Mouse (Mus musculus) midbrain, postnatal 0 days (tissue): ENCODE data around the gene Snrpa1. TPM values are rescaled to one million over a fixed set of nuclear protein-coding genes. Genes with fewer than 3 reads are reported as not detected.

Experiments used
- ATAC-seq: fragments of 200-750 bp; cut with Nextera tagmentation; 2 replicates; pipeline ENCODE4 v1.8.0; 2017; ENCODE audit warnings: moderate number of reproducible peaks, mild to moderate bottlenecking, moderate TSS enrichment, moderate library complexity; ENCODE audit not compliant: low FRiP score
- DNase-seq: peaks from one replicate; pipeline ENCODE4 v3.0.0-alpha.2; 2015; ENCODE audit warnings: low spot score
- H3K27ac ChIP-seq: fragments of 300-500 bp; sonication (generic); 2 replicates; pipeline ENCODE4 v1.5.1; 2014; ENCODE audit warnings: low read depth, mild to moderate bottlenecking, low read length, mixed read lengths
- H3K27me3 ChIP-seq: fragments of 300-500 bp; sonication (generic); 2 replicates; pipeline ENCODE4 v1.6.1; 2014; ENCODE audit warnings: low read length, control low read depth, mixed read lengths; ENCODE audit not compliant: insufficient read depth
- H3K36me3 ChIP-seq: fragments of 300-500 bp; sonication (generic); 2 replicates; pipeline ENCODE4 v1.6.1; 2014; ENCODE audit warnings: low read length, control low read depth, mixed read lengths; ENCODE audit not compliant: insufficient read depth
- H3K4me1 ChIP-seq: fragments of 300-500 bp; sonication (generic); 2 replicates; pipeline ENCODE4 v1.6.1; 2014; ENCODE audit warnings: mild to moderate bottlenecking, control low read depth, antibody characterized with exemption, low read length, mixed read lengths; ENCODE audit not compliant: insufficient read depth
- H3K4me2 ChIP-seq: fragments of 300-500 bp; sonication (generic); 2 replicates; pipeline ENCODE4 v1.6.1; 2014; ENCODE audit warnings: low read depth, mild to moderate bottlenecking, low read length, mixed read lengths; ENCODE audit not compliant: poor library complexity, severe bottlenecking
- H3K4me3 ChIP-seq: fragments of 300-500 bp; sonication (generic); 2 replicates; pipeline ENCODE4 v1.5.1; 2014; ENCODE audit warnings: low read depth, mild to moderate bottlenecking, low read length, moderate library complexity
- H3K9ac ChIP-seq: fragments of 300-500 bp; sonication (generic); replicated peaks from 2 replicates; pipeline ENCODE4 v1.6.1; 2014; ENCODE audit warnings: mild to moderate bottlenecking, low read length, moderate library complexity, mixed read lengths; ENCODE audit not compliant: poor library complexity, severe bottlenecking
- H3K9me3 ChIP-seq: fragments of 300-500 bp; sonication (generic); 2 replicates; pipeline ENCODE4 v1.6.1; 2016; ENCODE audit warnings: low read length, control low read depth
- CTCF ChIP-seq: IDR thresholded peaks from 2 replicates; pipeline ENCODE4 v1.5.1; 2016; ENCODE audit warnings: antibody characterized with exemption, mild to moderate bottlenecking
- WGBS: fragments of 180-500 bp; shearing (Covaris S2); extraction: QIAGEN DNeasy Blood & Tissue Kit; methylation state at CpG from one replicate; pipeline ENCODE4 v1.1.7; 2014; 5-methylcytosine and 5-hydroxymethylcytosine counted together
- polyA plus RNA-seq: library from polyadenylated mRNA; unstranded; fragments of >200 nt; fragmentation: Nextera tagmentation; extraction: Ambion mirVana; gene quantifications from 2 replicates; pipeline ENCODE4 v1.2.1, GENCODE M21; 2015
- total RNA-seq: library from RNA; depleted of rRNA; stranded (reverse); fragments of >200 nt; gene quantifications from 2 replicates; pipeline ENCODE4 v1.2.3, GENCODE M21; 2014; rRNA removed

Snrpa1 gene
- 37.0 and 48.2 TPM in 2 replicates for total RNA-seq
- polyA plus RNA-seq = 131 and 140 TPM in 2 replicates

DNA sequence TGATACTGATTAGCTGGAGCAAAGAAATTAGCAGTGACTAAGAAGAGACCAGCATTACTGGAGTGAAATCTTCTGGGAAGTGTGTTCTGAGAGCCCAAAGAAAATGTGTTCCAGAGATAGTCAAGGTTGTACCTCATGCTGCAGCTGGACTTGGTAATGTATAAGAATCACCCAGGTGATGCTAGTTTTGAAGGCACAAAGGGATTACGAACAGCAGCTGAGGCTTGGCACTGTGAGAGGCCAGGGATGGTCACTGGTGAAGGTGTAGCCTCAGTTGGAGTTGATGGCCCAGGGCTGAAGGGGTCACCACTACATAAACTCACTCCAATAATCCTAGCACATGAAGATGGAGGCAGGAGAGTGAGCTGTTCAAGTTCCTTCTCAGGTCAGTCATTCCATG lies at the start of gene Snrpa1:
Gene Snrpa1 (plus strand): TSS at position 301 of the 400 bp plus-strand sequence.
- peak within 1 kb of the TSS; percentile 84 for H3K4me2 ChIP-seq
- peak within 1 kb of the TSS; percentile 90; the same call in 1 of the 2 replicates for H3K9ac ChIP-seq
- ATAC-seq = no peak
- peaks cover 9% of the 10 kb centered on the region for H3K36me3 ChIP-seq
- 73% methylated on average over 1 of the region's 1 CpGs for WGBS
- no peak within 1 kb of the TSS for H3K27ac ChIP-seq
- peak within 1 kb of the TSS; percentile 94 for H3K4me3 ChIP-seq
- H3K4me1 ChIP-seq = no peaks in the 10 kb centered on the region; the same call in 1 of the 2 replicates
- H3K9me3 ChIP-seq = no peaks in the 10 kb centered on the region
- TF ChIP-seq CTCF = no peak
- no peaks in the 10 kb centered on the region for H3K27me3 ChIP-seq
- DNase-seq = no peak

DNA sequence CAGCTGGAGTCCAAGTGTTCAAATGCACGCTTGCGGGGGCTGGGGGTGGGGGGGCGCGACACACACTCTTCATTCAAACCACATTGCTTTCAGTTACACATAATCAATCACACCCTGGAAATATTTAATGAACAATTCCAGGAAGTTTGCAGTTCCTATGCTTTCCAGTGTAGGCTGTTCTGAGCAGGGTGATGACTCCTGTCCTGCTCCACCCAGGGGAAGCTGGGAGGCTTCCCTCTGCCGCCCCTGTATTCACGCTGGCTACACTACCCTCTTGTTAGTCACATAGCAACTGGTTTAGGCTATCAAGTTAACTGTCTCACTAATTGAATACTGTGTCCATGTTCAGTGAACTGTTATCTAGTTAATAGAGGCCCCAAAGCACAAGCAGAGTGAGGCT lies 48.3 kb upstream of the Snrpa1 start:
- WGBS = 92% methylated on average over 6 of the region's 6 CpGs
- no peak for ATAC-seq

DNA sequence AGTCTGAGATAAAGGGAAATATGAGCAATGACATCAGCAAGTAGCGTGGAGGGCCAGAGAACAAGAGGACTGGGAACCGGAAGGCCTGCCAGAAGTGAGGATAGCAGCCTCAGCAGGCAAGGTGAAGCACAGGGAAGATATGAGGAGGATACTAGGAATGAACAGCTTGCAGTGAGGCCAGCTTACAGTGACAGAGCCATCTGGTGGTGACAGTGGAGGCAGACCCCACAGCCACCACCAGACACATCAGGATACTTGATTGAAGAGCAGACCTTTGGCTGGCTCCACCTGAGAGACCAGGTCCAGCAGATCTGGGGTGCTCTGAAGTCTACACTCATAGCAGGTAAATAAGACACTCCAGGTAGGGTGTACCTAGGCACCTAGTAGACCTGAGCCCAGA lies 31.1 kb upstream of the Snrpa1 start:
- Histone ChIP-seq H3K27ac (no peak overlapping the region), H3K27me3 (no peaks in the 10 kb centered on the region), H3K9me3 (no peaks in the 10 kb centered on the region), H3K36me3 (no peaks in the 10 kb centered on the region), H3K4me2 (no peak overlapping the region), H3K9ac (no peak overlapping the region), H3K4me3 (no peak overlapping the region), H3K4me1 (no peaks in the 10 kb centered on the region)
- ATAC-seq (no peak), DNase-seq (peak; percentile 58)
- WGBS = 81% methylated on average over 2 of the region's 2 CpGs
- TF ChIP-seq CTCF = peak; percentile 80

More for the DNA sequence above, 48.3 kb upstream of the Snrpa1 start:
- H3K4me2 ChIP-seq = no peak overlapping the region
- no peaks in the 10 kb centered on the region for H3K27me3 ChIP-seq
- no peak for DNase-seq
- no peak overlapping the region for H3K9ac ChIP-seq
- no peak overlapping the region for H3K4me3 ChIP-seq
- H3K9me3 ChIP-seq = no peaks in the 10 kb centered on the region
- no peaks in the 10 kb centered on the region for H3K4me1 ChIP-seq
- no peak overlapping the region for H3K27ac ChIP-seq
- no peaks in the 10 kb centered on the region for H3K36me3 ChIP-seq
- TF ChIP-seq CTCF = no peak

DNA sequence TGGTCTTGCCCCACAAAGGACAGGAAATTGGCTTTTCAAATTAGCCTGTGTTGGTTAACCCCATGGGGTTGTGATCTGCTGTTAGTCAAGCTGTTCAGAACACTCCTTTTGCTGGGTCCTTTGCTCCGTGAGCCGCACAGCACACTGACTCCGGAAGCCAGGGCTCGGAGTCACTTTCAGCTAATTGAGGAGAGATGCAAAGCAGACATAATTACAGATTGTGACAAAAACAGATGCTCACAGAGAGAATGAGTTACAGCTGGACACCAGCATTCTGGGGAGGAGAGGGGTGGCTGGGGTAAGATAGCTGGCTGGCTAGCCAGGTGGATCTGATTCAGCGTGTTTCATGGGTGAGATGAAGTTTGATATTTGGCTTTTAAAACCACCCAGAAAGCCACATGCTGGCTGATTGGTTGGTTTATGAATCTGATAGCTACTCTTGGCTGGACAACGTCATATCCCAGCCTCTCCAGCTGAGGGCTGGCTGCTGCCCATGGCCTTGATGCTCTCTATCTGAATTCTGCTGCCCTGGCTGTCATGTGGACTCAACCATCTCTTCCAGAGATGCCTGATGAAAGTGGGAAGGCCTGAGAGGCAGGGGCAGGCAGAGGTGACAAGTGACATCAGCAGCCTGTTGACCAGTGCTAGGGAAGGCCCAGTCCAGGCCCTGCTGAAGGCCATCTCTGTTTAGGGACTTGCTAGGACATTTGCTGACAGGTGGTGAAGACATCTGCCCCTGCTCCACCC lies 29.9 kb upstream of the Snrpa1 start:
- H3K36me3 ChIP-seq = no peaks in the 10 kb centered on the region
- no peak for ATAC-seq
- H3K4me1 ChIP-seq = no peaks in the 10 kb centered on the region
- no peak overlapping the region for H3K4me2 ChIP-seq
- H3K27ac ChIP-seq = no peak overlapping the region
- DNase-seq = no peak
- 74% methylated on average over 6 of the region's 6 CpGs for WGBS
- no peak overlapping the region for H3K4me3 ChIP-seq
- no peaks in the 10 kb centered on the region for H3K9me3 ChIP-seq
- no peak for TF ChIP-seq CTCF
- H3K9ac ChIP-seq = no peak overlapping the region
- no peaks in the 10 kb centered on the region for H3K27me3 ChIP-seq

DNA sequence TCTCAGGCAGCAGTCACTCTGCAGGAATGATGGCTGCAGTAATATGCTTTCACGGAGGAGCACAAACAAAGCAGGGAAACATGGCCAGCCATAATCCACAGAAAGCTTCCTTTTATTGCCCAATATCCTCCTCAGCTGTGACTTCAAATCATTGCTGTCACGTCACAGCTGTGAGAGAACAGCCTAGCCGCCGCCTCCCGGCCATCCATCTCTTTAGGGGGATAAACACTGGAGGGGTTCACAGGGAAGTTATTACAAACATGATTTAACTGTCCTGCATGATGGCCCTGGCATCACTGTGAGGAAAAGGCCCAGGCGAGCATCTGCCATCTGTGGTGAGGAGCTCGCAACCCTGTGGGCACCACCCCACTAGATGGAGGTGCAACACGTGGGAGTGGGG lies 22.0 kb upstream of the Snrpa1 start:
- Histone ChIP-seq H3K4me2 (no peak overlapping the region), H3K4me1 (no peaks in the 10 kb centered on the region), H3K9ac (no peak overlapping the region), H3K9me3 (no peaks in the 10 kb centered on the region), H3K27me3 (no peaks in the 10 kb centered on the region; the same call in 1 of the 2 replicates), H3K36me3 (no peaks in the 10 kb centered on the region), H3K4me3 (no peak overlapping the region), H3K27ac (no peak overlapping the region)
- ATAC-seq (no peak), DNase-seq (no peak)
- 68% methylated on average over 8 of the region's 8 CpGs for WGBS
- no peak for TF ChIP-seq CTCF

DNA sequence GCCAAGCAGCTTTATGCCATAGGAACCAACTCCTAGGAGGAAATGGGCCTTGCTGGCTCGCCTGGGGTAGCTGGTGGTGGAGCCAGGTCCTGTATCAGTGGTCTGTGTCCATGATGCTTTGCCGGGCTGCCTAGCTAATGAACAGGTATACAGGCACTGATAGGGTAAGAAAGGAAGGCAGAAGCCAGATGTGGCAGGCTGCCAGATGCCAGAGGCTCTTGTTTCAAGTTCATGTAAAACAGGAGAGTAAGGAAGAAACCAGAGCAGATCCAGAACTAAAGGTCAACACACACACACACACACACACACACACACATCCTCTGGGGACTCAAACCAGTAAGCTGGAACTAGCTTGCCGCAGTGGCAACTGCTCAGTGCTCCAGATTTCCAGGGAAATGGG lies 20.5 kb upstream of the Snrpa1 start:
- no peaks in the 10 kb centered on the region for H3K36me3 ChIP-seq
- 69% methylated on average over 3 of the region's 3 CpGs for WGBS
- ATAC-seq = no peak

More for the DNA sequence above, 20.5 kb upstream of the Snrpa1 start:
- Histone ChIP-seq H3K27ac (no peak overlapping the region), H3K9ac (no peak overlapping the region), H3K4me1 (no peaks in the 10 kb centered on the region), H3K4me2 (no peak overlapping the region), H3K27me3 (no peaks in the 10 kb centered on the region; the same call in 1 of the 2 replicates), H3K4me3 (no peak overlapping the region), H3K9me3 (no peaks in the 10 kb centered on the region)
- no peak for TF ChIP-seq CTCF
- no peak for DNase-seq
